Mouse (Mus musculus) T-cell, adult 66 days (primary cell): ENCODE results near the gene Camk1. TPM values are rescaled to one million over a fixed set of nuclear protein-coding genes. Genes with fewer than 3 reads are reported as not detected.

Source experiments
- total RNA-seq, 2 experiments: library from RNA; stranded (reverse); gene quantifications; 3 replicates in 1 of 2; 4 replicates in 1 of 2; pipeline ENCODE4 v1.2.4; 2023

Gene Camk1
- total RNA-seq: 1 to 10 TPM; 1.4 TPM

DNA sequence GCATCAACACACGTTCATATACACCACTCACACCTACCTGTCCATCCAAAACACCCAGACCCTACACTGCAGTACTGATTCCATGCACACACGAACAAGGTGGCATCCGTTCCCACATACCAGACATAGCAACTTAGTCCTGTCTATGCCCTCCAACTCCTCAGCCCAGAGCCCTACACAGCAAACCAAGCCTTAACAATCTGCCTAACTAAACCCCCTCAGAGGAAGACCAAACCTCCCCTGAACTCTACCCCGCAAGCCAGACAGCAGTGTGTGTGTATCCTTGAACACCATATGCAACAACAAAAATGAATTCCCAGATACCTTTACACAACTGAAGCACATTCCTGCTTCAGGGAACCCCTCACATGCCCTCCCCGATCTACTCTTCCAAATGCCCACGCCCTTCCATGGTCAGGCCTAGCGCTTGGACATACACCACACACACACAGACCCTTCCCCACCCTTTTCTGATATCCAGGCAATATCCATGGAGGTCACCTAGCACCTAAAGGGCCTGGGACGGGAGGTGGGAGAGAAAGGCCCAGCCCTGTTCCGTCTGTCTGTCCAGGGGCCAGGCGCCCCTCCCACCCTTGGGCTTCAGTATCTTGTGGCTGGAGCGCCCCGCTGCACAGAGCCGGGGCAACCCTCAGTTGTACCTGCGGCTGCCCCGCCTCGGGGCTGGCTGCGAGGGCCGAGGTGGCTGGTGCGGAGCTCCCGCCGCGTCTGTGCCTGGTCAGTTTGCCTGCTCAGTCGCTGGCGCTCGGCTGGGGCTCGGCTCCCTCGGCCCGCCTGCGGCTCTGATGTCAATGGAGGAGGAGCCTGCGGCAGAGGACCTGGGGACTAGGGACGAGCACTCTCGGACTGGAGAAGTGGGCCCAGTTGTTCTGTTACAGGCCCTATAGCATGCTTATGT, at the start of gene Camk1:
Camk1 (minus strand) TSS at position 808 of the 916 bp plus-strand sequence.

DNA sequence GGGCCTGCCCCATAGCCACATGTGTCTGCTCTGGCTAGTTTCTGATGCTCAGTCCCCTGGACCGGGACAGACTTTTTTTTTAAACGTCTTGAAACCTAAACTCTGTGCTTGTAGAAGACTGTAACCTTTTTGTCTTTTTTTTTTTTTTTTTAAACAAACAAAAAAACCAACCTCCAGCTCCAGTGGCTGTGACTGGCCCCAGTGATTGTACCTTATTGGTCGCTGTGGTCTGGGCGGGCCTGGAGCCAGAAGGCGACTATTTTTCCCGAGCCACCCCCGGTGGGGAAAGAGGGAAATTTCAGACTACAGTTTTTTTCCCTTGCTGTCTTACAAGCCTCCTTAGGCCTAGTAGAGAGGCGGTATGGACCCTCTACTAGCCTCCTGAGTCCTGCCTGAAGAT, 45.2 kb upstream of the Camk1 start, which contains the start of gene Ttll3:
Ttll3 (plus strand) TSS at position 301 of the 400 bp plus-strand sequence.

GRCm38 (mm10) chr6:113377496-113378385, 34.0 kb upstream of the Camk1 start, which contains the start of the genes Tada3 and Arpc4:
TSS of gene Tada3 (minus strand) at chr6:113377883.
TSS of gene Arpc4 (plus strand) at chr6:113378115.

GRCm38 (mm10) chr6:113326533-113327315, 17.1 kb downstream of the Camk1 start, which contains the start of gene Ogg1:
TSS of gene Ogg1 (plus strand) at chr6:113326972.

DNA sequence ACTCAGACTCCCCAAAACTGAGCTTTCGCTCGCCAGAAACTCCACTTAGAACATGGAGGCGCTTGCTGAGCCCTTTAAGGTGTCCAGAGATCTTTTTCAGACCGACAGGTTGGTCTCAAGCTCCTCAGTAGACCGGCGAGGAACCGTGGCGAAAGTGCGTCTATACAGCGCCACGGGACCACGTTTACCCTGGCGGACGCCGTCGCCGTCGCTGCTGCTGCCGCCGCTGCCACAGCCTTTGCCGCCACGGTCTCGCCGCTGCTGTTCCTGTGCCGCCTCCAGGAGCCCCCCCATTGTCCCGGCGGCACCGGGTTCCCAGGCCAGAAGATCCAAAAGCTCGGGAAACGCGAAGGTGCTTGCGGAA, 36.8 kb downstream of the Camk1 start, which contains the start of gene Brpf1:
Brpf1 (plus strand) TSS at position 152 of the 364 bp plus-strand sequence.

Other genes starting within 250 kb of the Camk1 start
- 1 to 10 TPM; 1.0 to 2.2 TPM for gene Lhfpl4, start 148.6 kb downstream of the Camk1 start, total RNA-seq
- 10 to 100 TPM; 34.7 to 44.1 TPM for gene Mtmr14, start 106.1 kb downstream of the Camk1 start, total RNA-seq
- 1 to 10 TPM; 3.3 to 4.3 TPM for gene Cpne9, start 61.7 kb downstream of the Camk1 start, total RNA-seq
- 10 to 100 TPM; 66.2 to 78.3 TPM for gene Brpf1, start 36.8 kb downstream of the Camk1 start, total RNA-seq
- gene Ogg1, start 17.0 kb downstream of the Camk1 start, total RNA-seq: 10 to 100 TPM; 19.1 to 20.2 TPM
- gene Tada3, start 33.9 kb upstream of the Camk1 start, total RNA-seq: 10 to 100 TPM; 26.3 to 31.3 TPM
- gene Arpc4, start 34.1 kb upstream of the Camk1 start, total RNA-seq: 100 to 1,000 TPM; 258 to 260 TPM
- 10 to 100 TPM; 76.1 to 77.8 TPM for gene Ttll3, start 45.3 kb upstream of the Camk1 start, total RNA-seq
- 10 to 100 TPM; 11.7 to 19.9 TPM for gene Rpusd3, start 75.4 kb upstream of the Camk1 start, total RNA-seq
- not detected for gene Cidec, start 91.8 kb upstream of the Camk1 start, total RNA-seq
- 10 to 100 TPM; 21.8 to 24.1 TPM for gene Jagn1, start 98.6 kb upstream of the Camk1 start, total RNA-seq
- under 1 TPM; 0.36 to 0.52 TPM for gene Il17re, start 114.5 kb upstream of the Camk1 start, total RNA-seq
- not detected for gene Il17rc, start 127.4 kb upstream of the Camk1 start, total RNA-seq
- 10 to 100 TPM; 10.8 to 11.2 TPM for gene Creld1, start 139.3 kb upstream of the Camk1 start, total RNA-seq
- gene Prrt3, start 157.9 kb upstream of the Camk1 start, total RNA-seq: 1 to 10 TPM; 1.1 to 1.5 TPM
- 10 to 100 TPM; 71.2 to 72.5 TPM for gene Emc3, start 187.7 kb upstream of the Camk1 start, total RNA-seq
- gene Fancd2, start 187.7 kb upstream of the Camk1 start, total RNA-seq: 1 to 10 TPM; 3.1 to 5.5 TPM